Comparison of ENCODE assay signal across 29 mouse cellular contexts in the genomic region with DNA sequence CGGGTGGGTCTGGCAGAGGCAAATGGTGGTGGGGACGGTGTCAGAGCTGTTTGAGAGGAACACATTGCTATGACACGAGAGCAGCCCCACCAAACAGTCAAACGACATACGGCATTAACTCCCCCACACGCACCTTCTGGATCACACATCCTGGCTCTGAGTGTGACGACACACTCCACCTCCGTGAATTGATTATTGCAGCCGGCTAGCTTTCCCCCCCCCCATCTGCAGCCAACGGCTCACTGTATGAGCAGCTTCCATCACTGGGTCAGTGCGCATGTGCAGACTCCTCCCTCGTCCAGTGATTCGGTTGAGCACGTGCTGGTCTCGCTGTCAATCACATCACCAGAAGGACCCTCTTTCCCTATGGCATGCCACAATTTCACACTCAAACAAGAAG.
A peak's percentile ranks its signal among the peaks of the same experiment; 100 is the strongest.
DNase-seq lines count a peak whose midpoint lies in the region; ATAC-seq and TF ChIP-seq lines count a peak whose summit lies in the region.
"Had no signal": no experiment of that assay in that cellular context is flagged by ENCODE, and none has a peak within 500 bp of the region (broad histone marks: within the 10 kb centered on the region; RNA-seq: fewer than 3 reads in every experiment).

No protein-coding gene starts in this region.

- no peak overlapping the region for H3K9ac ChIP-seq in kidney, postnatal 0 days (ENCODE audit: low read depth, low read length)
- H3K9ac ChIP-seq: embryonic facial prominence, embryonic 12.5 days; heart, embryonic 15.5 days; hindbrain, embryonic 14.5 days; limb, embryonic 12.5 days; liver, postnatal 0 days; neural tube, embryonic 15.5 days had no signal

- intact Hi-C loops in gastrocnemius, postnatal 14 days (cut with DNase I; ENCODE audit: low total_unique reads), result no loop called here

- H3K27ac ChIP-seq in kidney, postnatal 0 days, result peak overlapping the region; percentile 81; the same call in 1 of the 2 replicates
- peak overlapping the region; percentile 98 for H3K27ac ChIP-seq in testis, adult 2 months (ENCODE audit: control insufficient read depth, insufficient read depth, low read depth, low read length)
- H3K27ac ChIP-seq: embryonic facial prominence, embryonic 12.5 days; heart, adult 2 months; macrophage had no signal

- no peaks in the 10 kb centered on the region for H3K36me3 ChIP-seq in kidney, postnatal 0 days (ENCODE audit: insufficient read depth, low read length)
- no peaks in the 10 kb centered on the region for H3K36me3 ChIP-seq in testis, adult 2 months (ENCODE audit: control insufficient read depth, insufficient read depth, low read length)
- H3K36me3 ChIP-seq: embryonic facial prominence, embryonic 12.5 days; G1E; heart, embryonic 15.5 days; limb, embryonic 12.5 days; neural tube, embryonic 15.5 days had no signal

- no peak for ATAC-seq in kidney, postnatal 0 days (replicated peaks; ENCODE audit: low FRiP score, low read depth)
- ATAC-seq: inflammation-experienced regulatory T-cells, adult 6 months; liver, postnatal 0 days; lung, postnatal 0 days had no signal

- peak; percentile 89 for TF ChIP-seq POLR2A in testis, adult 2 months (IDR thresholded peaks at IDR 0.05; ENCODE audit: control insufficient read depth, low read depth, low read length)

- H3K4me2 ChIP-seq in kidney, postnatal 0 days (ENCODE audit: low read length), result no peak overlapping the region
- H3K4me2 ChIP-seq: embryonic facial prominence, embryonic 12.5 days; heart, embryonic 15.5 days; hindbrain, embryonic 14.5 days; limb, embryonic 12.5 days; liver, embryonic 11.5 days; midbrain, embryonic 11.5 days; neural tube, embryonic 15.5 days had no signal

- WGBS in kidney, postnatal 0 days, result 85% methylated on average over 15 of the region's 15 CpGs

- no peaks in the 10 kb centered on the region for H3K27me3 ChIP-seq in kidney, postnatal 0 days (ENCODE audit: insufficient read depth, low read length)
- no peaks in the 10 kb centered on the region for H3K27me3 ChIP-seq in testis, adult 2 months (ENCODE audit: control insufficient read depth, insufficient read depth, low read length)
- H3K27me3 ChIP-seq: CH12.LX; embryonic facial prominence, embryonic 12.5 days; heart, embryonic 15.5 days; limb, embryonic 12.5 days; neural tube, embryonic 15.5 days; Patski had no signal

- H3K9me3 ChIP-seq in kidney, postnatal 0 days (replicated peaks; ENCODE audit: low read length), result no peaks in the 10 kb centered on the region
- H3K9me3 ChIP-seq: embryonic facial prominence, embryonic 12.5 days; heart, embryonic 15.5 days; limb, embryonic 12.5 days; neural tube, embryonic 15.5 days had no signal

- peaks cover 30% of the 10 kb centered on the region for H3K4me1 ChIP-seq in kidney, postnatal 0 days (replicated peaks; ENCODE audit: insufficient read depth, low read length)
- H3K4me1 ChIP-seq in testis, adult 2 months (ENCODE audit: control insufficient read depth, insufficient read depth, low read length), result peaks cover 7% of the 10 kb centered on the region; the same call in 1 of the 2 replicates

- no peak for TF ChIP-seq CTCF in kidney, postnatal 0 days (IDR thresholded peaks at IDR 0.05; ENCODE audit: low read depth)
- TF ChIP-seq CTCF in testis, adult 2 months (IDR thresholded peaks at IDR 0.05; ENCODE audit: control insufficient read depth, insufficient read depth, insufficient replicate concordance, low read depth, low read length), result no peak

- no peak for DNase-seq in kidney, postnatal 0 days (ENCODE audit: low spot score)
- no peak for DNase-seq in kidney, adult 11 months
- DNase-seq in testis, postnatal 10 days (ENCODE audit: low spot score), result no peak
- DNase-seq in layer of hippocampus, postnatal 14 days (ENCODE audit: low spot score in 2 of 2), result peak; percentile 50 to 64
- no peak for DNase-seq in heart, adult 9 months (ENCODE audit: low spot score in 2 of 2)
- DNase-seq in gastrocnemius, postnatal 14 days, result no peak
- DNase-seq: adrenal gland, postnatal 36 days; B cell, adult 2 months; cerebellum, adult 18-20 months; cerebellum, postnatal 14 days; gastrocnemius, postnatal 25 days; heart, adult 2 months; heart, postnatal 4 days; kidney, adult 2 months; liver, postnatal 0 days had no signal

- H3K4me3 ChIP-seq in kidney, postnatal 0 days (replicated peaks; ENCODE audit: low read depth, low read length), result no peak overlapping the region
- H3K4me3 ChIP-seq in testis, adult 2 months (ENCODE audit: control insufficient read depth, low read depth, low read length), result peak overlapping the region; percentile 92
- H3K4me3 ChIP-seq: embryonic facial prominence, embryonic 12.5 days; heart, adult 2 months; heart, embryonic 15.5 days; limb, embryonic 12.5 days; neural tube, embryonic 15.5 days had no signal

Comparison
In these comparisons a context has a peak if more than half of its experiments do, and no peak if none do; other contexts are left out.
1. DNase-seq: peak in layer of hippocampus, postnatal 14 days (2 of 2); none in kidney, postnatal 0 days (single experiment), kidney, adult 11 months (single experiment), testis, postnatal 10 days (single experiment), heart, adult 9 months (0 of 2) and gastrocnemius, postnatal 14 days (single experiment).